Mouse (Mus musculus): ENCODE results near the gene Xrcc1. TPM values are rescaled to one million over a fixed set of nuclear protein-coding genes. Genes with fewer than 3 reads are reported as not detected.

Gene Xrcc1
- polyA plus RNA-seq, 1 experiment from 2014 or later = 69.8 TPM

- 79% methylated on average over 2 of the region's 2 CpGs for WGBS (ENCODE audit: insufficient replicate concordance)
- H3K4me1 ChIP-seq (ENCODE audit: control insufficient read depth, insufficient read depth, low read length) = peaks cover 13% of the 10 kb centered on the region
- ATAC-seq (replicated peaks; ENCODE audit: insufficient number of reproducible peaks, low FRiP score, low TSS enrichment) = no peak
Observed at GRCm38 (mm10) chr7:24544506-24544905, 1.6 kb upstream of the Xrcc1 start.

GRCm38 (mm10) chr7:24546634-24547389, 723 bp downstream of the Xrcc1 start:
- H3K36me3 ChIP-seq (ENCODE audit: control insufficient read depth, insufficient read depth, low read length) = peaks cover 3% of the 10 kb centered on the region; the same call in 1 of the 2 replicates
- no peaks in the 10 kb centered on the region for H3K27me3 ChIP-seq (ENCODE audit: control insufficient read depth, insufficient read depth, low read length)
- 1% methylated on average over 56 of the region's 57 CpGs for WGBS (ENCODE audit: insufficient replicate concordance)
- peak; percentile 98 for ATAC-seq (replicated peaks; ENCODE audit: insufficient number of reproducible peaks, low FRiP score, low TSS enrichment)
- H3K9me3 ChIP-seq (replicated peaks; ENCODE audit: control insufficient read depth, low read length) = no peaks in the 10 kb centered on the region
- peak overlapping the region; percentile 86 for H3K9ac ChIP-seq (ENCODE audit: low read depth, low read length)
- peak overlapping the region; percentile 88 for H3K4me3 ChIP-seq (ENCODE audit: low read depth, low read length)
- H3K27ac ChIP-seq (ENCODE audit: low read depth, low read length) = peak overlapping the region; percentile 75
- H3K4me1 ChIP-seq (ENCODE audit: control insufficient read depth, insufficient read depth, low read length) = peaks cover 13% of the 10 kb centered on the region
- H3K4me2 ChIP-seq = peak overlapping the region; percentile 73

More at GRCm38 (mm10) chr7:24544506-24544905, 1.6 kb upstream of the Xrcc1 start:
- no peak overlapping the region for H3K9ac ChIP-seq (ENCODE audit: low read depth, low read length)
- H3K4me3 ChIP-seq (ENCODE audit: low read depth, low read length) = no peak overlapping the region
- H3K27ac ChIP-seq (ENCODE audit: low read depth, low read length) = no peak overlapping the region
- no peaks in the 10 kb centered on the region for H3K27me3 ChIP-seq (ENCODE audit: control insufficient read depth, insufficient read depth, low read length)
- no peaks in the 10 kb centered on the region for H3K9me3 ChIP-seq (replicated peaks; ENCODE audit: control insufficient read depth, low read length)
- H3K36me3 ChIP-seq (ENCODE audit: control insufficient read depth, insufficient read depth, low read length) = no peaks in the 10 kb centered on the region
- no peak overlapping the region for H3K4me2 ChIP-seq

- Histone ChIP-seq H3K9me3 (replicated peaks; ENCODE audit: control insufficient read depth, low read length) (no peaks in the 10 kb centered on the region), H3K4me2 (peak overlapping the region; percentile 73), H3K4me1 (ENCODE audit: control insufficient read depth, insufficient read depth, low read length) (peaks cover 13% of the 10 kb centered on the region), H3K9ac (ENCODE audit: low read depth, low read length) (peak overlapping the region; percentile 86), H3K4me3 (ENCODE audit: low read depth, low read length) (peak overlapping the region; percentile 88), H3K27me3 (ENCODE audit: control insufficient read depth, insufficient read depth, low read length) (no peaks in the 10 kb centered on the region), H3K36me3 (ENCODE audit: control insufficient read depth, insufficient read depth, low read length) (peaks cover 7% of the 10 kb centered on the region), H3K27ac (ENCODE audit: low read depth, low read length) (peak overlapping the region; percentile 66)
- 0 out of 2 replicates have a peak, but pooled peaks have one; percentile 0 for ATAC-seq (replicated peaks; ENCODE audit: insufficient number of reproducible peaks, low FRiP score, low TSS enrichment)
- 35% methylated on average over 13 of the region's 13 CpGs for WGBS (ENCODE audit: insufficient replicate concordance)
Observed at GRCm38 (mm10) chr7:24547534-24548036, 1.5 kb downstream of the Xrcc1 start.

- no peak for ATAC-seq (replicated peaks; ENCODE audit: insufficient number of reproducible peaks, low FRiP score, low TSS enrichment)
- Histone ChIP-seq H3K27me3 (ENCODE audit: control insufficient read depth, insufficient read depth, low read length) (no peaks in the 10 kb centered on the region), H3K4me1 (ENCODE audit: control insufficient read depth, insufficient read depth, low read length) (peaks cover 5% of the 10 kb centered on the region), H3K36me3 (ENCODE audit: control insufficient read depth, insufficient read depth, low read length) (peaks cover 21% of the 10 kb centered on the region), H3K9ac (ENCODE audit: low read depth, low read length) (no peak overlapping the region), H3K27ac (ENCODE audit: low read depth, low read length) (no peak overlapping the region), H3K4me3 (ENCODE audit: low read depth, low read length) (no peak overlapping the region), H3K4me2 (no peak overlapping the region), H3K9me3 (replicated peaks; ENCODE audit: control insufficient read depth, low read length) (no peaks in the 10 kb centered on the region)
- WGBS (ENCODE audit: insufficient replicate concordance) = 81% methylated on average over 12 of the region's 12 CpGs
Observed at GRCm38 (mm10) chr7:24551985-24552759, 6.1 kb downstream of the Xrcc1 start.

GRCm38 (mm10) chr7:24555786-24556185, 9.7 kb downstream of the Xrcc1 start:
- no peak for ATAC-seq (replicated peaks; ENCODE audit: insufficient number of reproducible peaks, low FRiP score, low TSS enrichment)
- no peaks in the 10 kb centered on the region for H3K27me3 ChIP-seq (ENCODE audit: control insufficient read depth, insufficient read depth, low read length)
- H3K4me2 ChIP-seq = no peak overlapping the region
- H3K4me3 ChIP-seq (ENCODE audit: low read depth, low read length) = no peak overlapping the region
- no peak overlapping the region for H3K9ac ChIP-seq (ENCODE audit: low read depth, low read length)
- H3K9me3 ChIP-seq (replicated peaks; ENCODE audit: control insufficient read depth, low read length) = no peaks in the 10 kb centered on the region
- no peaks in the 10 kb centered on the region for H3K4me1 ChIP-seq (ENCODE audit: control insufficient read depth, insufficient read depth, low read length)
- peaks cover 26% of the 10 kb centered on the region for H3K36me3 ChIP-seq (ENCODE audit: control insufficient read depth, insufficient read depth, low read length)
- H3K27ac ChIP-seq (ENCODE audit: low read depth, low read length) = no peak overlapping the region
- 92% methylated on average over 10 of the region's 10 CpGs for WGBS (ENCODE audit: insufficient replicate concordance)

GRCm38 (mm10) chr7:24561450-24561849, 15.4 kb downstream of the Xrcc1 start:
- ATAC-seq (replicated peaks; ENCODE audit: insufficient number of reproducible peaks, low FRiP score, low TSS enrichment) = no peak
- Histone ChIP-seq H3K4me3 (ENCODE audit: low read depth, low read length) (no peak overlapping the region), H3K27me3 (ENCODE audit: control insufficient read depth, insufficient read depth, low read length) (no peaks in the 10 kb centered on the region), H3K27ac (ENCODE audit: low read depth, low read length) (no peak overlapping the region), H3K4me1 (ENCODE audit: control insufficient read depth, insufficient read depth, low read length) (no peaks in the 10 kb centered on the region), H3K36me3 (ENCODE audit: control insufficient read depth, insufficient read depth, low read length) (peaks cover 15% of the 10 kb centered on the region), H3K9ac (ENCODE audit: low read depth, low read length) (no peak overlapping the region), H3K4me2 (no peak overlapping the region), H3K9me3 (replicated peaks; ENCODE audit: control insufficient read depth, low read length) (no peaks in the 10 kb centered on the region)
- WGBS (ENCODE audit: insufficient replicate concordance) = 91% methylated on average over 4 of the region's 4 CpGs

GRCm38 (mm10) chr7:24563191-24563836, 17.2 kb downstream of the Xrcc1 start:
- H3K4me2 ChIP-seq = no peak overlapping the region
- no peak for ATAC-seq (replicated peaks; ENCODE audit: insufficient number of reproducible peaks, low FRiP score, low TSS enrichment)
- no peak overlapping the region for H3K27ac ChIP-seq (ENCODE audit: low read depth, low read length)
- no peaks in the 10 kb centered on the region for H3K27me3 ChIP-seq (ENCODE audit: control insufficient read depth, insufficient read depth, low read length)
- WGBS (ENCODE audit: insufficient replicate concordance) = 90% methylated on average over 8 of the region's 8 CpGs
- H3K4me3 ChIP-seq (ENCODE audit: low read depth, low read length) = no peak overlapping the region
- no peaks in the 10 kb centered on the region for H3K9me3 ChIP-seq (replicated peaks; ENCODE audit: control insufficient read depth, low read length)
- H3K9ac ChIP-seq (ENCODE audit: low read depth, low read length) = no peak overlapping the region
- H3K4me1 ChIP-seq (ENCODE audit: control insufficient read depth, insufficient read depth, low read length) = no peaks in the 10 kb centered on the region
- peaks cover 11% of the 10 kb centered on the region for H3K36me3 ChIP-seq (ENCODE audit: control insufficient read depth, insufficient read depth, low read length)

- Histone ChIP-seq H3K9me3 (replicated peaks; ENCODE audit: control insufficient read depth, low read length) (no peaks in the 10 kb centered on the region), H3K4me2 (no peak overlapping the region), H3K27me3 (ENCODE audit: control insufficient read depth, insufficient read depth, low read length) (no peaks in the 10 kb centered on the region), H3K9ac (ENCODE audit: low read depth, low read length) (no peak overlapping the region), H3K4me3 (ENCODE audit: low read depth, low read length) (no peak overlapping the region), H3K36me3 (ENCODE audit: control insufficient read depth, insufficient read depth, low read length) (peaks cover 16% of the 10 kb centered on the region), H3K27ac (ENCODE audit: low read depth, low read length) (no peak overlapping the region), H3K4me1 (ENCODE audit: control insufficient read depth, insufficient read depth, low read length) (no peaks in the 10 kb centered on the region)
- 87% methylated on average over 4 of the region's 4 CpGs for WGBS (ENCODE audit: insufficient replicate concordance)
- no peak for ATAC-seq (replicated peaks; ENCODE audit: insufficient number of reproducible peaks, low FRiP score, low TSS enrichment)
Observed at GRCm38 (mm10) chr7:24563837-24564206, 17.7 kb downstream of the Xrcc1 start.
